Mouse (Mus musculus): ENCODE measurements around the gene Tango6.

Tango6 gene

DNA sequence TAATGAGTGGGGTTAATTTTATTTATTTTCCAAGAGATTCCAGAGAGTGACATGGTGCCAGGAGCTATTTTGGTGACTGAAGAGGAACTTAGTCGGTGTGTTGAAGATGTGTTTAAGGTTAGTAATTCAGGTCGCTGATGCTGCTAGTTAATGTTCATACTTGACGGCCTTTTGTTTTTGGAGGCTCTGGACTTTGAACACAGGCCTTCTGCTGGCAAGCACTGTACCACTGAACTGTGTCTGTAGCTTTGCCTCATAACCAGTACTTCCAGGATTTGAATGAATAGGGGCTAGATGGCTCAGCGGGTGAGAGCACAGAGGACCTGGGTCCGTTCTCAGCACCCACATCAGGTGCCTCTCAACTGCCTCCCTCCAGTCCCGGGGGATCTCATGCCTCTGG lies 17.3 kb downstream of the Tango6 start:
- DNase-seq: peak; percentile 59 to 65

DNA sequence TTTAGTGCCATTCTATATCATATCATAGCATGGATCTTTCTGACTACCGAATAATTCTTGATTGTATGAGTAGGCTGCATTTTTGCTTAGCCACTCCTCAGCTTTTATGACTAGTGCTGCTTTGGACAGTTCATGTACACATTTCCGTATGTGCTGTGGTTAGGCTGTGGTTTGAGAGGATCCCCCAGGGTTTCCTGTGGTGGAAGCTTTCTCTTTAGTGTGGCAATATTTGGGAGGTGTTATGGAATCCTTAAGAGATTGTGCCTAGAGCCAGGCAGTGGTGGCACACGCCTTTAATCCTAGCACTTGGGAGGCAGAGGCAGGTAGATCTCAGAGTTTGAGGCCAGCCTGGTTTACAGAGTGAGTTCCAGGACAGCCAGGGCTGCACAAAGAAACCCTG lies 18.5 kb downstream of the Tango6 start:
- no peak for DNase-seq

DNA sequence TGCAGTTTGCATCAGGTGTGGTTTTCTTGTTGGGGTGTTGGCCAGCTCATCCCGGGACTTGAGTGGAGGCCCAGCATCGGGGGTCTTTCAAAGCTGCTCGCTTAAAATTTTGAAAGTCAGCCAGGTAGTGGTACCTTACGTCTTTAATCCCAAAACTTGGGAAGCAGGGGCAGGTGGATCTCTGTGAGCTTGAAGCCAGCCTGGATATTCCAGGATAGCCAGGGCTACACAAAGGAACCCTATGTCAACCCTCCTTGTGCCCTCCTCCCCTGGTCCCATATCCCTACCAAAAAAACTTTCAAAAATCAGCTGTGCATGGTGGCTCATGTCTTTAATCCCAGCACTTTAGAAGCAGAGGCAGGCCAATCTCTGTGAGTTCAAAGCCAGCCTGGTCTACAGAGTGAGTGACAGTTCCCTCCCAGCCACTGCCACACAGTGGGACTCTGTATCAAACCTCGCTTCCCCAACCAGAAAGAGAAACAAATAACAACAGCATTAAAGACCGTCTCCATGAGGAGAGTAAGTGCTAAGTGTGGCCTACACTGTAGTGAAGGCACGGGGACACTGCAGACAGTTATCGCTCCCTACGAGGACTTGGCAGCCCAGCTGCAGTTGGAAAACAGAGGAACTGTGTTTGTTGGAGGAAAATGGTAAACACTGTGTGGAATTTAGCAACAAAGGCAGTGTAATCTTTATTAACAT lies 21.5 kb downstream of the Tango6 start:
- no peak for DNase-seq

DNA sequence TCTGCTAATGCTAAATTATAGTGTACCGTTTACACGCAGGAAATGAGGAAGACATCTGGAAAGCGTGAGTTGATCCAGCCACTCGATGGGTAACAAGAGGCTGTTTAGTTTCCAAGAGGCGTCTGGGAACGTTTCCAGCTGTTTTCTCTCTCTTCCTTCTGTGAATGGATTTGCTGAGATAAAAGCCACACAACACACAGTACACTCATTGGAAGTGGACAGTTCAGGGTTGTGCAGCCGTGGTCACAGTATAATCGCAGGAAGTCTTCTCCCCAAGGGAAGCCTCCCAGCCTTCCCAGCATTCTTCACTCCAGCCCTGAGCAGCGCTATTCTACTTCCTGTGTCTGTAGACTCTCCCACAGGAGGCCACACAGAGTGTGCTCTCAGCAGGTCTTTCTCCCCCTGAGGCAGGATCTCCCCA lies 22.0 kb downstream of the Tango6 start:
- DNase-seq: peak; percentile 66 to 78

DNA sequence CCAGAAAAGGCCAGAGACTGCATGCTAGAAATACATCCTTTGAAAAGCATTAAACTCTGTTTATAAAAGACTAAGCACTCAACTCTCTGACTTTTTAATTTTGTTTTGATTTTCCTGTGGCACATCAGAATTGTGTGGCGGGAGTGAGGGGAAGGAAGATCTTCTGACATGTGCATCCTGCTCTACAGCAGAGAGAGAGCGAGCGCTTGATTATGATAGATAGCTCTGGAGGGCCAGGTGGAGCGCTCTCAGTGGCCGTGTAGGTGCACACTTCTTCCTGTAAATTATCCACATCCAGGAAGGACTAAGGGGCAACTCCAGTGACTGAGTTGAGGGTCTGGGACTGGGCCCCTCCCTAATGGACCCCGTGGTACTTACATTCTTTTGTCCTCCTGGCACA lies 23.3 kb downstream of the Tango6 start:
- peak; percentile 29 to 55 for DNase-seq

DNA sequence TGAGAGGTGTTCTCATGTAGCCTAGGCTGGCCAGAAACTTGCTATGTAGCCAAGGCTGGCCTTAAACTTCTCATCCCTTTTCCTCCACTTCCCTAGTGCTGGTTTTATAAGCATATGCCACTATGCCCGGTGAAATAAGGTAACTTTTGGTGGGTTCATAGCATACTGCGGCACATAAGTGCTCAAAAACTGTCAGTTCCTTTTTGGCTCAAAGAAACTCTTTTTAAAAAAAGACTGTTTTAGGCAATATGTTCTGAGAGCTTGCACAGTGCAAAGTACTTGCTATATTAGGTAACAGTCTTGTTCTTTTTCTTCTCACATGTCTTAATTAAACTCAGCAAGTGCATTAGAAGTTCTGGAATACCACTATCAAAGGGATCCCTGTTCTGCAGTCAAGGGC lies 27.1 kb downstream of the Tango6 start:
- DNase-seq: no peak

DNA sequence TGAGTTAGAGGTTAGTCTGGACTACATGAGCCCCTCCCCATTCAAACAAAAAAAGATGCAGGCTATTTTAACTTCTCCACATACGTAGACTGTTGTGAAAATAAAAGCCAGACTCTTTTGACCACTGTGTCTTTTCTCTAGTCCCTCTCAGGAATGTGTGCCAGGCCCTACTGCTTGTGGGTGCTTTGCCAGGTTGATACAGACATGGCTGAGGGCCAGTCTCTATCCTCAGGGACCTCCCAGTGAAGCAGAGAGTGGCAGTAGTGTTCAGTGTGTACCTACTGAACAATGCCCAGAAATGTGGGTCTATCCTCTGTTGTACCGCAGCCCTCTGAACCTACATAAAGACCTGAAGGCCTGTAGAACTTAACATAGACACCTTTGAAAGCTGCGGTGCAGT lies 29.6 kb downstream of the Tango6 start:
- DNase-seq: no peak

DNA sequence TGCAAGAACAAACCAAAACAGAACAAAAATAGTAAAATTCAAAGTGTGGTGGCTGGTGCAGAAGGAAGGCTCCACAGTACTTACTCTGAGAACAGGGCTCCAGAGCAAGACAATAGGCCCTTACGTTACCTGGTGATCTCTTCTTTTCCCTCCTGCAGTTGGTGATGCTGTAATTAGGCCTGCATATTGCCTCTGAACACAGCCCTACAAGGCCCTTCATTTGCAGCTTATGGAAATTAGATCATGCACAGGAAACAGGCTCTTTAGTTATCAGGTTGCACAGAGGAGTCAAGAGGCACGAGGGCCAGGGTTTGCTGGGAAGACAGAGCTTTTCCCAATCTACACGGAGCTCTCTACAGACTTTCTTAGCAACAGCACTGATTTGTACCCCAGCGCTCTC lies 31.4 kb downstream of the Tango6 start:
- no peak for DNase-seq

DNA sequence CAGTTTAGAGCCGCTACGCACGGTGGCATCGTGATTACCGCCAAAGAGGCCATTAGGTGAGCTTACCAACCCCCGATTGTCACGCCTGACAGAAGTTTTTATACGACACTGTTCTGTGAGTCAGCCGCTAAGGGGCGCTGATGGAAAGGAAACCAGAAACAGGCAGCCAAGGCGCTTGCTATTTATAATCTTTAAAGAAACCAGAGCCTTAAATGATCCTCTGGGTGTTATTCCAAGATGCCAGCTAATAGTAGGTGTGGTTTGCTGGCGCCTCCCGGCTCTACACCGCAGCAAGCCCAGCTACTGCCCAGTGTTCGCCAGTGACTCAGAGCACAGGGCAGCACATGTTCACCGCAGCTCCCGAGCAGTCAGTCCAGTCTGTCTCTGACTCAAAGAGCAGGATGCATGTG lies 35.2 kb downstream of the Tango6 start:
- peak; percentile 82 to 87 for DNase-seq

DNA sequence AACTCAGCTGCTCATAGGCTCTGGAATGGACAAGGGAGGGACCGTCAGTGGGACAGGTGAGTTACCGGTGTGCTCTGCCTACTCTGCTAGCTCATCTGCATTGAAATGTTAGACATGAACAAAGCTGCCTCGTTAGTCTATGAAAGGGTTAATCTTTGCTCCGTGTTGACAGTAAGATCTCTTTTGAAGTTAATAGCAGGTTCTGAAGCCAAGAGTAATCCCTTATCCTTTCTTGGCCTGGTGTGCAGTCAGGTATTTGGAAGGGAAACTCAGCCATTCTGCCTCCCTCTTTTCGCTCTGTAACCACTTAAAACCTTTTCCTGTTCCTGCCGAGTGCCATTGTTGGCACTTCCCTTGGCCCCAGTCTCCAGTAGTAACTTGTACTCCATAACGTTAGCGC lies 38.1 kb downstream of the Tango6 start:
- no peak for DNase-seq

DNA sequence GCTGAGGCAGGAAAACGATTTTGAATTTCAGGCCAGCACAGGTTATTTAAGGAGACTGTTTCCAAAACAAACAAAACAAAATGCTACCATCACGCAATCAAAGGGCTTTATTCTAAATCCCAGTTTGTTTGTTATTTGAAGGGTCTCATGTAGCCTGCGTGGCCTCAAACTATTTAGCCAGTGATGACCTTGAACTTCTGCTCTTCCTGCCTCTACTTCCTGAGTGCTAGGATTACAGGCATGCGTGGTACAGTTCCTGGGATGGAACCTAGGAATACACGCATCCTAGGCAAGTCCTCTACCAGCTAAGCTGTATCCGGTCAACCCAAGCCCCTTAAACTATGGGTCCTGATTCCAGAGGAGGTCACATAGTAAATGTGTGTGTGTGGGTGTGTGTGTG lies 39.6 kb downstream of the Tango6 start:
- DNase-seq: peak in 1 of 2 experiments; percentile 46

DNA sequence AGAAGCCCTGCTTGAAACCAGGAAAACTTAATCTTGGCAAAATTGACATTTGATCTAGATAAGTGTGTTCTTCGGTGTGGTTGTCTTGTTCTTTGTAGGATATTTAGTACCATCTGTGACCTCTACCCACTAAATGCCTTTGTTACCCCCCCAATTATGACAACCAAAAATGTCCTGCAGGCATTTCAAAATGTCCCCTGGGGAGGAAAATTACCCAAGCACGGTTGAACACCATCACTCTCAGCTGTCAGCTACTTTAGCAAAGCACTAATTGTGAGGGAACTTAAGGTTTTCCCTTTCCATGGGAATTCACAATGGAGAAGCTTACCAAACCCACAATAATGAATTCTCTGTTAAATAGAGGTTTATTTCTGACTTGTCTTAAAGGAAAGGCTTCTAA lies 41.1 kb downstream of the Tango6 start:
- no peak for DNase-seq

DNA sequence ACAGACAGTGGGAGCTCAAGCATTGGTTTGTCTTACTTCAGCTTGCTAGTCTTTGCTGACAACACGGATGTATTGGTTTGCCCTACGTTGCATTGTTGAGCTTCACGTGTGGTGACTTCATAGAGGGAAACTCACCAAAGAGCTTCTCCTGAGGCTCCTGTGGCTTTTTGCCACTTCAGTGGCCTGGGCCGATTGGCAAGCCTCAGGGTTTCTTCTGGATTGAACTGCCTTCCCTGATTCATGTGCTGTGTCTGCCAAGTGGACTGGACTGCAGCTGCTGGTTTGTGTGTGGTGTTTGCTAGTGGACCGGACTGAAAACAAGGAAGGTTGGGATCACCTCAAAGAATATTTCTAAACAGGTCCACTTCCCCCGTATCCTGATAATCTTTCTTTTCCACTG lies 43.7 kb downstream of the Tango6 start:
- no peak for DNase-seq

DNA sequence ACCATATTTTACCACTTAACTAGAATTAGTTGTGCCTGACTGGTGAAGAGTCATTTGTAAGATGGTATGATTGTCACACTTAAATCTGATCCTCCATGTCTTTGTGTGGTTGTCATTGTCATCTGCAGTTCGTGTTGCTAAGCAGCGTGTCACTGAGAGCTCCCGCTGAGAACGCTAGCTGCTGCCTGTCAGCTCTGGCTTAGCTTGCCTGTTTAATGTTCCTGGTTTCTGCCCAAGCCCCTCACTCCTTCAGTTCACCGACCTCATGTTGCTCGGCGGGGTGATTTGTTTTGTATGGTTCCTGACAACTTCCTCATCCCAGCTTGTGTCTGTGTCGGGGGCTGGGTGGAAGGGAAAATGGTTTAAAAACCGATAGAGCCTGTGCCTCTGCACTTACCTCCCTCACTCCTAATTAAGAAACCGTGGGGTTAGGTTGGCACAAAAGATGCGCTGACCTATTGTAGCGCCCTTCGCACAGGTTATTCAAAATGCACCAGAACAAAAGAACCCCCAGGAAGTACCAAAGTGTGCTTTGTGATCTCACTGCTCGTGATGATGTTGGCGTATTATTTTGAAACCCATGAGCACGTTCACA lies 44.5 kb downstream of the Tango6 start:
- no peak for DNase-seq

DNA sequence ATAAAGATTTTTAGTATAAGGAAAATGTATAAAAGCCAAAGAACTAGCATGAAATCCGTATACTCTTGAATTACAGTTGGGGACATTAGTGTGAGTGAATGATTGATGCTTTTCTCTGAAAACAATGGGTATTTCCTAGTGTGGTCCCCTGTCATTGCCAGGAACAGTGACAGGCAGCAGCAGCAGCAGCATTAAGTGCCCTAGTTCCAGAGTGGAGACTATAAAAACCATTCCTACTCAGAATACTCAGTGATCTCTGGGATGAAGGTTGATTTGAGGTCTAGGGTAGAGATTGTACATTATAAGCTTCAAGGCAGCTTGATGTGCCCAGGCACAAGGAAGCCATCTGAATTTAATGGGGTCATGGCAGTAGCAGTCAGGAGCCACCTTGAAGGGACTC lies 45.0 kb downstream of the Tango6 start:
- no peak for DNase-seq

DNA sequence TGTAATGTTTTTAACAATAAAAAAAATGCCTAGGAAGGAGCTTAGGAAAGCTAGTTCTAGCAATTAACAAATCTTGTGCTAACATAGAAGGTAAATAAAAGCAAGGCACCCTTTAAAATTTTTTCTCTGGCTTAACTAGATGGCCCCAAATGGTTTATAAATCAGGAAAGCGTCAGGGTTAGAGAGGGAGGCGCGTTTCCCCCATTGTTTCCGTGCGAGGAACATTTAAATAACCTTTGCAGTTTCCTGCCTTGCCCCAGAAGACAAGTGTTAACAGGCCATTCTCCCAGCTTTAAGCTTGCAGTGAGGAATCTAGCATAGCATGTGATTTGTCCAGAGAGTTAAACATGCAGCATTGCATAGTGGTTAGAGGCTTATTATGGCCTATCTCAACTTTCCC lies 50.1 kb downstream of the Tango6 start:
- DNase-seq: peak in 1 of 2 experiments; percentile 18

DNA sequence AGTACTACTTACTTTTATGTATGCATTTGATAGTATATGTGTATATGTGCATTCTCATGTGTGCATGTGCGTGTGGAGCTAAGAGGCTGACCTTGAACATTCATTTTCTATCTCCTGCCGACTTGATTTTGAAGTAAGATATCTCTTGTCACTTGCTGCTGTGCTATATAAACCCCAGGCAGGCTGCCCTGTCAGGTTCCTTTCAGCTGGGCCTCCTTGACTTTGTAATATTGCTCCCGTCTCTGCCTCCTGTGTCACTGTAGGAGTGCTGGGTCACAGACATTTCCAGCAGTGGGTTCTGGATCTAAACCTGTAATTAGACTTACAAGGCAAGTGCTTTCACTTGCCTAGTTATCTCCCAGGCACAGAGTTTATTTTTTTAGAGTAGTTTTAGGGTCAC lies 50.8 kb downstream of the Tango6 start:
- DNase-seq: no peak

DNA sequence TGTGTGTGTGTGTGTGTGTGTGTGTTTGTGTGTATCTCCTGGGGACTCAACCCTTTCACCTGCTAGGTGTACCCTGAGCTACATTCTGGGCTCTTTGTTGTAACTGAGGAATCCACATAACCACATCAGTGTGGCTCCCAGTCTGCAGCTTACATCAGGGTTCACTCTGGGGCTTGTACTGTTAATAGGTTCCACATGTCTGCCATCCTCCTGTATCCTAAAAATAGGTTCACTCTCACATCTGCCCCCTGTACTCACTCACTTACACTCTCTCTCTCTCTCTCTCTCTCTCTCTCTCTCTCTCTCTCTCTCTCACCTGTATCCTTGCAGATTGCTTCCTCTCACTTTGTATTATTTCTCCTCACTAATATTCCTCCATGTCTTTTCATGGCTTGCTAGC lies 51.4 kb downstream of the Tango6 start:
- DNase-seq: no peak

DNA sequence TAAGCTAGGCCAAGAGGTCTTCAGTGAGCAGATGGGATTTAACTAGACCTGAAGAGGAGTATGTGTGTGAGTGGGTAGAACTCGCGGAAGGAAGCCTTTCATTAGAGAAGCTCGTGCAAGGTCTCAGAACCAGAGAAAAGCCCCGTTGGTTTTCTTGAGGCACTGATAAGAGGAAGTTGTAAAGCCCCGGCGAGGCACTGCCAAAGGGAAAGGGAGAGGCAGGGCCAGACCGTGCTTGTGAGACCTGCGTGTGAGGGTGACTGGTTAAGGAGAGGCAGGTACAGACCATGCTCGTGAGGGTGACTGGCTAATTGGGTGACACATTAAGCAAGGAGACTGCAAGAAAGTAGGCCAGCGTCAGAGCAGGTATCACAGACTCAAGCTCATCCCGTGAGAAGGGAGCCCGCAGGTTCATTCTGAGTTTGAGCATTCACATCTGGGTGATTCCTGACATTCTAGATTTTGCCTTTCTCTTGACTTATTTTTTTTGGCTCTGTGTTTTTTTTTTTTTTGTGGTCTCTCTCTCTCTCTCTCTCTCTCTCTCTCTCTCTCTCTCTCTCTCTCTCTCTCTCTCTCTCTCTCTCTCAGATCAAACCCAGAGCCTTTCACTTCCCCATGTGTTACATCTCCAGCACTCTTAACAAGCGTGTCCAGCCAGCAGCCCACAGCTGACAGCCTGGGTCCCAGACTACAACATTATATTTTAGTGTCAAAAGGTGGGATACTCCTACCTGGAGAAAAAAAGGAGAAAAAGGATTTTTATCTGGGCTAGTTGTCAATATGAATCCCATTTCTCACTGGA lies 54.2 kb downstream of the Tango6 start:
- DNase-seq: peak in 1 of 2 experiments; percentile 11

DNA sequence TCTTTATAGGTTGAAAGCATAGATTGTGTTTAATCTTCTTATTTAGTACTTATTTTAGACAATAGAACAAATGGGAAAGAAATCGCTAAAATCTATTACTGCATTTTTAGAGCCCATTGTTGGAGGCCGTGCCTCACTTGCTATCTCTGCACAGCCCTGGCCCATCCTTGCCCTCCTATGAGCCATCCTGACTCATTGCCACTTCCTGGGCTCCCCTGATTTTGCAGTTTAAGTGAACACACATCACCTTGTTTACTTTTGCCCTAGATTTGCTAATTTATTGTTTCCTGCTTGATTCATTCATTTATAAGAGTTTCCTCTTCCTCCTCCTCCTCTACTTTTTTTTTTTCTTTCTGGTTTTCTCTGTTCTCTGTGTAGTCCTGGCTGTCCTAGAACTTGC lies 55.0 kb downstream of the Tango6 start:
- DNase-seq: no peak

DNA sequence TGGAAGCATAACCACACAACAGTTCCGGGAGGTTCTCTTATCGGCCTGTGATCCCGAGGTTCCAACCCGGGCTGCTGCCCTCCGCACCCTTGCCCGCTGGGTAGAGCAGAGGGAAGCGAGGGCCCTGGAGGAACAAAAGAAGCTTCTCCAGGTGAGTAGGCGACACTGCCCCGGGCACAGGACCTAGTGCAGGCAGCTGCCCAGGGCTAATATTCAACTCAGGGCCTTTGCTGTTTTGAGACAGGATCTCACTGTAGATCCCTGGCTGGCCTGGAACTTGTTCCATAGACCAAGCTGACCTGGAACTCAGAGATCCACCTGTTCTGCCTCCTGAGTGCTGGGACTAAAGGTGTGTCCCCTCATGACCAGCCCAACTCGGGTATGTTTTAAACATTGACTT lies 59.5 kb downstream of the Tango6 start:
- peak; percentile 25 to 47 for DNase-seq

DNA sequence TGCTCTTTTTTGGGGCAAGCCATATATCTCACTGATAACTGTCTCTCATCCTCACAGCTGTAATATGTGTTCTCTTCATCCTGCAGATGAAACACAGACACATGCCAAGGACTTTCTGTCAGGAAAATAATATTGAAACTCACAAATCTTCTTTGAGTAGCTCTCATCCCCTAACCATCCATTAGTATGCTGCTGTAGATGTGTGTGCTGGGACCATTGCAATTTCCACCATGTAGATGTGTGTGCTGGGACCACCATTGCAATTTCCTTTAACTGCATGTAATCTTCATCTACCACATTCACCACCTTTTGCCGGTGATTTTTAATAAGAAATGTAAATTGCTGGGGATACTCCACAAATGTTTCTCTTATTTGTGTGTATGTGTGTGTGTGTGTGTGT lies 60.5 kb downstream of the Tango6 start:
- DNase-seq: no peak

DNA sequence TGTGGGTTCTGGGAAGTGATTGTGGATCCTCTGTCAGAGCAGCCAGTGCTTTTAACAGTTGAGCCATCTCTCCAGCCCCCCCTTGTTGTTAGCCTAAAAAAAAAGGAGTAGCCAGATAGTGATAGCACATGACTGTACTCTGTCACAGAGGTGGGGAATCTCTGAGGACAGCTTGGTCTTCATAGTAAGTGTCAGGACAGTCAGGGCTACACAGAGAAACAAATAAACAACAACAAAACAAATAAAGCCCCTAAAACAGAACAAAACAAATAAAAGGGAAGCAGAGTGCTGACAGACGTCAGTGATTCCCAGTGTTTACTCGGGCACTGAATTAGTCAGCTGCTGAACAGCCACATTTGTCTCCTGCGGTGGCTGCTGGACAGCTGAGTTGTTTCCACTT lies 70.6 kb downstream of the Tango6 start:
- peak in 1 of 2 experiments; percentile 37 for DNase-seq

DNA sequence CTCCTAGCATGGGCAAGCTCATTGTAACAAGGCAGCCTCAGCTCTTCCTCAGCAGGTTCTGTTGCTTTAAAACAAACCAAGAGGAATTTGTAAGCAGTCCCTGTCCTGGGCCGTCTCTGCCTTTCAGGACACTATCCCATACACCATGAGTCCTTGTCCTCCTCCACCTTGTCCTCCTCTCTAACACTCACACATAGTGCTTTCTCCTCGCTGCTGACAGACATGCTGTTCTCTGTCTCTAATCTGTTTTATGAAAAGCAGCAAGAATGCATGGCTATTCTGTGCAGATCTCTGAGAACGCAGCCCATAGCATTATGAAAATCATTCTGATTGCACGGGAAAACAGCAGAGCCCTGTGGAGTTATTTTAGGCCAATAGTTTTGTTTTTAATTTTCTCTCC lies 78.4 kb downstream of the Tango6 start:
- no peak for DNase-seq
